Mouse (Mus musculus) C2C12 (cell line): ENCODE data around the gene Mal.

Source experiments
- CEBPB ChIP-seq: IDR thresholded peaks from one replicate; pipeline ENCODE4 v1.6.1; 2011; ENCODE audit warnings: low read depth, mild to moderate bottlenecking, control low read depth, moderate library complexity
- CTCF ChIP-seq: IDR thresholded peaks from one replicate; pipeline ENCODE4 v1.5.1; 2011; ENCODE audit not compliant: control insufficient read depth, insufficient read depth, insufficient read length
- FOSL1 ChIP-seq: IDR thresholded peaks from one replicate; pipeline ENCODE4 v1.8.0; 2011; ENCODE audit warnings: mild to moderate bottlenecking, low read length; ENCODE audit not compliant: poor library complexity, insufficient read depth, severe bottlenecking
- MAX ChIP-seq: IDR thresholded peaks from one replicate; pipeline ENCODE4 v1.6.1; 2011; ENCODE audit warnings: mild to moderate bottlenecking, control low read depth
- MYOD1 ChIP-seq: IDR thresholded peaks from one replicate; pipeline ENCODE4 v1.6.1; 2011; ENCODE audit warnings: low read depth; ENCODE audit not compliant: control insufficient read depth, insufficient read length
- MYOG ChIP-seq: IDR thresholded peaks from one replicate; pipeline ENCODE4 v1.6.1; 2011; ENCODE audit not compliant: control insufficient read depth, insufficient read length; ENCODE audit errors: extremely low read depth
- USF1 ChIP-seq: IDR thresholded peaks from one replicate; pipeline ENCODE4 v1.6.1; 2011; ENCODE audit warnings: low read depth, mild to moderate bottlenecking, control low read depth, moderate library complexity

- no peak for TF ChIP-seq CTCF
- no peak for TF ChIP-seq CEBPB
- no peak for TF ChIP-seq MAX
- no peak for TF ChIP-seq MYOG
- no peak for TF ChIP-seq USF1
- TF ChIP-seq MYOD1, result no peak
- no peak for TF ChIP-seq FOSL1
Measured at GRCm38 (mm10) chr2:127705267-127705666, 48.8 kb upstream of the Mal start.
